Mouse (Mus musculus): ENCODE data around the gene Vwa7. TPM values are rescaled to one million over a fixed set of nuclear protein-coding genes. Genes with fewer than 3 reads are reported as not detected.

The Vwa7 gene
- total RNA-seq, 1 experiment, result 0.31 TPM

- no peak overlapping the region for H3K4me3 ChIP-seq (ENCODE audit: insufficient read depth in 1 of 2, low read depth in 1 of 2, low read length in 2 of 2, poor library complexity in 1 of 2, severe bottlenecking in 1 of 2)
- TF ChIP-seq ZNF384 (IDR thresholded peaks at IDR 0.05; ENCODE audit: low read depth, low read length), result no peak
Measured at GRCm38 (mm10) chr17:35021842-35022477, 5.6 kb downstream of the Vwa7 start.

GRCm38 (mm10) chr17:35022541-35023060, 6.2 kb downstream of the Vwa7 start:
- Histone ChIP-seq H3K36me3 (ENCODE audit: control insufficient read depth, insufficient read depth, low read length, poor library complexity, severe bottlenecking) (no peaks in the 10 kb centered on the region), H3K9ac (ENCODE audit: insufficient read depth, low read depth, low read length, poor library complexity, severe bottlenecking) (no peak overlapping the region), H3K4me1 (ENCODE audit: control insufficient read depth in 2 of 2, insufficient read depth in 2 of 2, low read length in 2 of 2, poor library complexity in 1 of 2) (peaks cover 2 to 20% of the 10 kb centered on the region in 2 experiments; a peak in 3 of 4 replicates), H3K27ac (ENCODE audit: insufficient read depth, low read depth, low read length, poor library complexity, severe bottlenecking) (no peak overlapping the region), H3K4me3 (ENCODE audit: insufficient read depth in 1 of 2, low read depth in 1 of 2, low read length in 2 of 2, poor library complexity in 1 of 2, severe bottlenecking in 1 of 2) (no peak overlapping the region), H3K9me3 (ENCODE audit: control insufficient read depth, insufficient read depth, low read depth, low read length) (no peaks in the 10 kb centered on the region)
- TF ChIP-seq HCFC1 (IDR thresholded peaks at IDR 0.05; ENCODE audit: borderline replicate concordance, insufficient read depth, low read length), result no peak
- in situ Hi-C loops (cut with MboI; ENCODE audit: low sequenced_read_pairs in 2 of 2, unreplicated experiment in 2 of 2), result loop anchor here in 1 of 2 experiments (25.0 kb wide), 1 partner anchor 90 kb away; the partner anchor contains the start of genes Csnk2b, Gpank1, Ly6g5b and Ly6g5c
- no peak for DNase-seq (ENCODE audit: low read depth, low spot score)

More at GRCm38 (mm10) chr17:35021842-35022477, 5.6 kb downstream of the Vwa7 start:
- Histone ChIP-seq H3K9ac (ENCODE audit: insufficient read depth, low read depth, low read length, poor library complexity, severe bottlenecking) (no peak overlapping the region), H3K27ac (ENCODE audit: insufficient read depth, low read depth, low read length, poor library complexity, severe bottlenecking) (no peak overlapping the region), H3K36me3 (ENCODE audit: control insufficient read depth, insufficient read depth, low read length, poor library complexity, severe bottlenecking) (no peaks in the 10 kb centered on the region), H3K9me3 (ENCODE audit: control insufficient read depth, insufficient read depth, low read depth, low read length) (no peaks in the 10 kb centered on the region), H3K4me1 (ENCODE audit: control insufficient read depth in 2 of 2, insufficient read depth in 2 of 2, low read length in 2 of 2, poor library complexity in 1 of 2) (peaks cover 2 to 17% of the 10 kb centered on the region in 2 experiments; a peak in 2 of 4 replicates)
- in situ Hi-C loops (cut with MboI; ENCODE audit: low sequenced_read_pairs in 2 of 2, unreplicated experiment in 2 of 2), result loop anchor here in 1 of 2 experiments (25.0 kb wide), 1 partner anchor 90 kb away; the partner anchor contains the start of genes Csnk2b, Gpank1, Ly6g5b and Ly6g5c
- no peak for DNase-seq (ENCODE audit: low read depth, low spot score)

GRCm38 (mm10) chr17:35023221-35023620, 6.8 kb downstream of the Vwa7 start:
- Histone ChIP-seq H3K27ac (ENCODE audit: insufficient read depth, low read depth, low read length, poor library complexity, severe bottlenecking) (no peak overlapping the region), H3K36me3 (ENCODE audit: control insufficient read depth, insufficient read depth, low read length, poor library complexity, severe bottlenecking) (no peaks in the 10 kb centered on the region)

GRCm38 (mm10) chr17:35023756-35024155, 7.4 kb downstream of the Vwa7 start:
- no peak for DNase-seq (ENCODE audit: low read depth, low spot score)
- Histone ChIP-seq H3K4me1 (ENCODE audit: control insufficient read depth in 2 of 2, insufficient read depth in 2 of 2, low read length in 2 of 2, poor library complexity in 1 of 2) (peaks cover 2 to 24% of the 10 kb centered on the region in 2 experiments; a peak in 3 of 4 replicates), H3K36me3 (ENCODE audit: control insufficient read depth, insufficient read depth, low read length, poor library complexity, severe bottlenecking) (no peaks in the 10 kb centered on the region), H3K9ac (ENCODE audit: insufficient read depth, low read depth, low read length, poor library complexity, severe bottlenecking) (no peak overlapping the region), H3K9me3 (ENCODE audit: control insufficient read depth, insufficient read depth, low read depth, low read length) (no peaks in the 10 kb centered on the region), H3K27ac (ENCODE audit: insufficient read depth, low read depth, low read length, poor library complexity, severe bottlenecking) (no peak overlapping the region), H3K4me3 (ENCODE audit: insufficient read depth in 1 of 2, low read depth in 1 of 2, low read length in 2 of 2, poor library complexity in 1 of 2, severe bottlenecking in 1 of 2) (no peak overlapping the region)
- in situ Hi-C loops (cut with MboI; ENCODE audit: low sequenced_read_pairs in 2 of 2, unreplicated experiment in 2 of 2), result loop anchor here in 1 of 2 experiments (25.0 kb wide), 1 partner anchor 89 kb away; the partner anchor contains the start of genes Csnk2b, Gpank1, Ly6g5b and Ly6g5c
- TF ChIP-seq CHD2 (IDR thresholded peaks at IDR 0.05; ENCODE audit: low read depth, low read length) (no peak), MAFK (IDR thresholded peaks at IDR 0.05; ENCODE audit: insufficient read depth, low read depth, low read length) (no peak), ZC3H11A (IDR thresholded peaks at IDR 0.05; ENCODE audit: borderline replicate concordance, low read depth, low read length) (no peak), HCFC1 (IDR thresholded peaks at IDR 0.05; ENCODE audit: borderline replicate concordance, insufficient read depth, low read length) (no peak), ZNF384 (IDR thresholded peaks at IDR 0.05; ENCODE audit: low read depth, low read length) (no peak)

More at GRCm38 (mm10) chr17:35023221-35023620, 6.8 kb downstream of the Vwa7 start:
- no peak overlapping the region for H3K4me3 ChIP-seq (ENCODE audit: insufficient read depth in 1 of 2, low read depth in 1 of 2, low read length in 2 of 2, poor library complexity in 1 of 2, severe bottlenecking in 1 of 2)
- no peaks in the 10 kb centered on the region for H3K9me3 ChIP-seq (ENCODE audit: control insufficient read depth, insufficient read depth, low read depth, low read length)
- in situ Hi-C loops (cut with MboI; ENCODE audit: low sequenced_read_pairs in 2 of 2, unreplicated experiment in 2 of 2), result loop anchor here in 1 of 2 experiments (25.0 kb wide), 1 partner anchor 89 kb away; the partner anchor contains the start of genes Csnk2b, Gpank1, Ly6g5b and Ly6g5c
- no peak overlapping the region for H3K9ac ChIP-seq (ENCODE audit: insufficient read depth, low read depth, low read length, poor library complexity, severe bottlenecking)
- peaks cover 2 to 22% of the 10 kb centered on the region in 2 experiments; a peak in 3 of 4 replicates for H3K4me1 ChIP-seq (ENCODE audit: control insufficient read depth in 2 of 2, insufficient read depth in 2 of 2, low read length in 2 of 2, poor library complexity in 1 of 2)
- no peak for DNase-seq (ENCODE audit: low read depth, low spot score)
- TF ChIP-seq ZC3H11A (IDR thresholded peaks at IDR 0.05; ENCODE audit: borderline replicate concordance, low read depth, low read length), result no peak
- no peak for TF ChIP-seq MAFK (IDR thresholded peaks at IDR 0.05; ENCODE audit: insufficient read depth, low read depth, low read length)
- TF ChIP-seq CHD2 (IDR thresholded peaks at IDR 0.05; ENCODE audit: low read depth, low read length), result no peak
- no peak for TF ChIP-seq ZNF384 (IDR thresholded peaks at IDR 0.05; ENCODE audit: low read depth, low read length)
- no peak for TF ChIP-seq HCFC1 (IDR thresholded peaks at IDR 0.05; ENCODE audit: borderline replicate concordance, insufficient read depth, low read length)

Data from ES-E14 (cell line).